Mouse (Mus musculus) lung, embryonic 16.5 days (tissue): ENCODE measurements around the gene C1qa. TPM values are rescaled to one million over a fixed set of nuclear protein-coding genes. Genes with fewer than 3 reads are reported as not detected.

Experiments used
- ATAC-seq: fragments of 200-750 bp; cut with Nextera tagmentation; 2 replicates; pipeline ENCODE4 v1.8.0; 2017; ENCODE audit warnings: low read depth, mild to moderate bottlenecking, moderate library complexity
- H3K27ac ChIP-seq: fragments of 300-500 bp; sonication (generic); 2 replicates; pipeline ENCODE4 v1.5.1; 2014; ENCODE audit warnings: mild to moderate bottlenecking, control low read depth, low read length
- H3K27me3 ChIP-seq: fragments of 300-500 bp; sonication (generic); 2 replicates; pipeline ENCODE4 v1.6.1; 2014; ENCODE audit warnings: low read depth, low read length, mixed read lengths; ENCODE audit not compliant: control insufficient read depth, insufficient read depth
- H3K36me3 ChIP-seq: fragments of 300-500 bp; sonication (generic); 2 replicates; pipeline ENCODE4 v1.6.1; 2014; ENCODE audit warnings: low read length; ENCODE audit not compliant: control insufficient read depth, insufficient read depth
- H3K4me1 ChIP-seq: fragments of 300-500 bp; sonication (generic); replicated peaks from 2 replicates; pipeline ENCODE4 v1.6.1; 2014; ENCODE audit warnings: low read length, mixed read lengths; ENCODE audit not compliant: control insufficient read depth, insufficient read depth
- H3K4me2 ChIP-seq: fragments of 300-500 bp; sonication (generic); 2 replicates; pipeline ENCODE4 v1.6.1; 2014; ENCODE audit warnings: low read depth, low read length, control low read depth
- H3K4me3 ChIP-seq: fragments of 300-500 bp; sonication (generic); 2 replicates; pipeline ENCODE4 v1.5.1; 2014; ENCODE audit warnings: mild to moderate bottlenecking, low read length, control low read depth
- H3K9ac ChIP-seq: fragments of 300-500 bp; sonication (generic); 2 replicates; pipeline ENCODE4 v1.6.1; 2014; ENCODE audit warnings: low read length, control low read depth
- H3K9me3 ChIP-seq: fragments of 300-500 bp; sonication (generic); 2 replicates; pipeline ENCODE4 v1.6.1; 2016; ENCODE audit warnings: low read length; ENCODE audit not compliant: control insufficient read depth
- WGBS: fragments of 180-500 bp; shearing (Covaris S2); extraction: QIAGEN DNeasy Blood & Tissue Kit; methylation state at CpG from one replicate; pipeline ENCODE4 v1.1.7; 2014; 5-methylcytosine and 5-hydroxymethylcytosine counted together
- polyA plus RNA-seq: library from polyadenylated mRNA; unstranded; fragments of >200 nt; fragmentation: Nextera tagmentation; extraction: Ambion mirVana; gene quantifications from 2 replicates; pipeline ENCODE4 v1.2.1, GENCODE M21; 2015

The C1qa gene
- polyA plus RNA-seq, 1 experiment from 2014 or later = 32.6 TPM

DNA sequence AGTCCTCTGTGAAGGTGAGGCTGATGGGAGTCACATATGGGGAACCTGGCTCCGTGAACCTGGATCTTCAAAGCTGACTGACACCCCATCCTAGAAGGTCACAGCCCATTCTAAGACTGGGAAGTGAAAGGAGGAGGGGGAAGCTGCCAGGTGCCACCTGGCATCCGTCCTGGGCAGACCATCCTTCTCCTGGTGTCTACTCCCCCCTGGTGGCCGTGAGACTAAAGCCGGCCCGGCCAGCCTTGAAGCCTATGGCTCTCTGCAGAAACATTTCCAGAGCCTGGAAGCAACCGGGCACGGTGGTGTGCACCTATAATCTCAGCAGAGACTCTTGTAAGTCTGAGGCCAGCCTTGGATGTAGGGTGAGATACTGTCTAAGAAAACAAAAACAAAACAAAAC is 21.6 kb downstream of the C1qa start:
- H3K4me2 ChIP-seq = no peak overlapping the region
- H3K27ac ChIP-seq = no peak overlapping the region
- no peaks in the 10 kb centered on the region for H3K9me3 ChIP-seq
- no peaks in the 10 kb centered on the region for H3K27me3 ChIP-seq
- 14% methylated on average over 7 of the region's 7 CpGs for WGBS
- no peak overlapping the region for H3K4me3 ChIP-seq
- no peak overlapping the region for H3K9ac ChIP-seq
- no peaks in the 10 kb centered on the region for H3K36me3 ChIP-seq
- no peak for ATAC-seq
- no peaks in the 10 kb centered on the region for H3K4me1 ChIP-seq

DNA sequence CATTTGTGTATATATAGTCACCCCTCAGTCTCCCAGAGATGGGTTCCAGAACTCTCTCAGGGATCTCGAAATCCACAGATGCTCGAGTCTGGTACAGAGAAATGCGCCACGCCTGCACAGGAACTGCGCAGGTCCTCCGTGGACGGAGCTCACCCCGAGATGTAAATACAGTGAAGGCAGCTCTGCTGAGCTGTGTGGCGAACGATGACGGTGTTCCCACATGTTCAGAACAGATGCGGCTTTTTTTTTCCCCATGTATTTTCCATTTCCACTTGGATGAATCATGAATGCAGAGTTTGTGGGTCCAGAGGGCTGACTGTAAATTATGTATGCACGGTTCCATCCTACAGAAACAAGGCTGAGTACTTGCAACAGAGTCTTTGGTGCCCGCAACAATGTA is 23.6 kb downstream of the C1qa start:
- Histone ChIP-seq H3K9ac (no peak overlapping the region), H3K27me3 (no peaks in the 10 kb centered on the region), H3K27ac (no peak overlapping the region)

DNA sequence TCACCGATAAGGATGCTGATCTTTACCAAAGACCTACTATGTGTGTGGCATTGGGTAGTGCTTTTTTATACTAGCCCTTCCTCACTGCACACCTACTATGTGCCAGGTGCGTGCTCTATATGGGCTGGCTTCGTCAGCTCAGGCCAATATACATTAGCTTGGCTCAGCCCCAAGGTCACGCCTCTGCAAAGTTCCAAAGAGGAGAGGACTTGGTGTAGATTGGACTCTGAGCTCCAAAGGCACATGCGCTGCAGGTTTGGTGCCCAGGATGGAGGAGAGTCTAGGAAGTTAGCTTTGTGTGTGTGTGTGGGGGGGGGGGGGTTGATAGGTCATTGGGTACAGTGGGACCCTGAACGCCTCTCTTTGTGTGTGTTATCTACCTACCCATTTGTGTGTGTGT is 30.2 kb downstream of the C1qa start:
- Histone ChIP-seq H3K27ac (no peak overlapping the region), H3K27me3 (peaks cover 3% of the 10 kb centered on the region; the same call in 1 of the 2 replicates), H3K9ac (no peak overlapping the region), H3K36me3 (no peaks in the 10 kb centered on the region), H3K4me3 (no peak overlapping the region), H3K4me2 (no peak overlapping the region), H3K4me1 (no peaks in the 10 kb centered on the region), H3K9me3 (no peaks in the 10 kb centered on the region)
- no peak for ATAC-seq
- WGBS = 55% methylated on average over 6 of the region's 6 CpGs

More for the DNA sequence above, 23.6 kb downstream of the C1qa start:
- Histone ChIP-seq H3K9me3 (no peaks in the 10 kb centered on the region), H3K4me1 (no peaks in the 10 kb centered on the region), H3K4me3 (no peak overlapping the region), H3K36me3 (no peaks in the 10 kb centered on the region), H3K4me2 (no peak overlapping the region)
- 87% methylated on average over 14 of the region's 14 CpGs for WGBS
- ATAC-seq = no peak

DNA sequence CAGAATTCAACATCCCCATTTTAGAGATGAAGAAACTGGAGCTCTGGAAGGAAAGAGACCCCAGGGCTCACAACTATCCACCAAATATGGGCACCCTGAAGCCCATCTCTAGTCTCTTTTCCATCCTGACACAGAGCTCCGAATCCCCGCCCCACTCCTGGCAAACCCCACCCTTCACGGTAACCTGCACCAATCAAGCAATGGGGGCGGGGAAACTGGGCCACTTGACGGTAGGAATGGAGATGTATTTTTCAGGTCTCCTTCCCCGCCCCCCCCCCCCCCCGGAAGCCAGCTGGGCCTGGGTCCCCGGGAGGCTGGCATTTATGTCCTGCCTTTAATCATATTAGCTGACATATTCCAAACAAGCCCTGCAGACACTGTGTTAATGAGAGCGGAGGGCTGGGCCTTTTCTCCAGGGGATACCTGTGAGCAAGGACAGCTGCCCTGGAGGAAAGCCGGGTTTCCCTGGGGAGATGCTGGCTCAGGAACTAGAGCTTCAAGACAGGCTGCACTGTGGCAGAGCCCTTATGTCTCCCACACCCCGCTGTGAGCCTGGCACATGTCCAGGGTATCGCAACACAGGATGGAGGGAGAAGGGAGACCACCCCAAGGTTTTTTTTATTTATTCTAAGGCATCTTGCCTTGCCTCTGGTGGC is 30.8 kb downstream of the C1qa start:
- peaks cover 6% of the 10 kb centered on the region; the same call in 1 of the 2 replicates for H3K27me3 ChIP-seq
- 0 out of 2 replicates have a peak, but pooled peaks have one; percentile 28 for ATAC-seq
- no peak overlapping the region for H3K9ac ChIP-seq
- WGBS = 8% methylated on average over 12 of the region's 12 CpGs
- no peak overlapping the region for H3K4me3 ChIP-seq
- H3K4me2 ChIP-seq = no peak overlapping the region
- no peaks in the 10 kb centered on the region for H3K36me3 ChIP-seq
- no peaks in the 10 kb centered on the region for H3K4me1 ChIP-seq
- H3K9me3 ChIP-seq = no peaks in the 10 kb centered on the region
- H3K27ac ChIP-seq = no peak overlapping the region

DNA sequence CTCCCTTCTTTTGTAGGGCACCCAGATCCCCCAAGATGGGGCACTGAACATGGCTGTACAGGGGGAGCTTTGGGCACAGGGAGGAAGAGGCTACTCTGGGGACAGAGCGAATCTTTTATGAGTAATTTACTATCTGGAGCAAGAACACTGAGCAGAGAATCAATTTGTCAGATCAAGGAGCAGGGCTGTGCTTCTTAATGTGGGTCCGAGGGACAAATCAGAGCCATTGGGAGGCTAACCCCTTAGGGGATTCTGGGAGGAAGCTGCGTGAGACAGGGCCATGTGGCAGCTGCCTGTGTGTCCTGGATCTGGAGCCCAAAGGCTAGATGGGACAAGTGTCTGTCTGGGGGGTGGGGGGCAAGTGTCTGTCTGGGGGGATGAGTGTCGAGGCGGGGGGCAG is 33.1 kb downstream of the C1qa start:
- Histone ChIP-seq H3K4me2 (no peak overlapping the region), H3K36me3 (no peaks in the 10 kb centered on the region), H3K27ac (no peak overlapping the region), H3K4me1 (no peaks in the 10 kb centered on the region), H3K27me3 (peaks cover 6% of the 10 kb centered on the region), H3K4me3 (no peak overlapping the region), H3K9me3 (no peaks in the 10 kb centered on the region), H3K9ac (no peak overlapping the region)
- no peak for ATAC-seq
- whole genome bisulfite sequencing = 64% methylated on average over 5 of the region's 5 CpGs

DNA sequence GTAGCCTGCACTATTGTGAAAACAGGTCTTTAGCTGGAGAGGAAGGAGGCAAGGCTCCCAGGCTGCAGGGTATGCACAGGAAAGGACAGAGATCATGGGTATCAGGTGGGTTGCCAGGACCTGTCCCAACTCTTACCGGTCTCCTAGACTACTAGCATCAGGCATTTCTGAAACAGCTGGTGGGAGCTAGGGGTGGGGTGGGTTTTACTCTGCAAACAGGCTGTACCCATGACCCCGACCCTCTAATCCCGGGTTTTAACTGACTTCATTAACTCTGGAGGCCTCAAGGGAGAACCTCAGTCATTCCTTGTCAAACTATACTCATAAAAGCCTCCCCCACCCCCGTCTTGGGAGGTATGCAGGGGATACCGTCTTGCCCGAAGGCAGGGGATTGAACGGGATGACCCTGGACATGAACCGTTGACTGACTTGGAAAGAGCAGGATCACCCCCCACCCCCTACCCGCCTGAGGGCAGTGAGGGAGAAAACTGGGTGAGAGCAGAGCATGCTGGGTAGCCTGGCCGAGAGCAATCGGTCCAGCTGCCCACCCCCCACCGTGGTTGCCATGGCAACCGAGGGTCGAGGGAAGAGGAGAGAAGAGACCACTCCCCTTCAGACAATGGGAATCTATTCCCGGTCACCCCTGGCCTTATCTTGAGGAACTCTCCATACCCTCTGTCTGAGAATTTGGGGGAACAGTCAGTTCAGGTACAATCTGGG is 33.7 kb downstream of the C1qa start:
- Histone ChIP-seq H3K9me3 (no peaks in the 10 kb centered on the region), H3K27me3 (peaks cover 6% of the 10 kb centered on the region), H3K4me3 (no peak overlapping the region), H3K36me3 (no peaks in the 10 kb centered on the region), H3K27ac (no peak overlapping the region), H3K9ac (no peak overlapping the region), H3K4me1 (no peaks in the 10 kb centered on the region), H3K4me2 (no peak overlapping the region)
- no peak for ATAC-seq
- WGBS = 10% methylated on average over 15 of the region's 15 CpGs

DNA sequence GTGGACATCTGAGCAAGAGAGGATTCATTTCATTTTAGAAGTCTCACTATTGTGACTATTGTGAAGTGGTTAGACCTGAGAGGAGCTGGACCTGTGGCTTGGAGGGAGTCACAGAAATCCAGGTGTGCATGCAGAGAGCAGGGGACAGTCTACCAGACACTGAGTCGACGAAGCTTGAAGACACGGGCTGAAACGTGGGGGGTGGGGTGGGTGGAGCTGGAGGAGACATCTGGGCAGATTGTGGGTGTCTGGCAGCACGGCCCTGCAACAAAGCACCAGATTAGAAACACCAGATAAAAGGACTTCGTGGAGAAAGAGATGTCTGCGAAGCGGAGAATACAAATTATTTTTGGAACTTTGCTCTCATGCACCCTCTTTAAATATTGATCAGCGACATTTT is 35.1 kb downstream of the C1qa start:
- H3K4me3 ChIP-seq = no peak overlapping the region
- H3K9ac ChIP-seq = no peak overlapping the region
- H3K36me3 ChIP-seq = no peaks in the 10 kb centered on the region
- H3K9me3 ChIP-seq = no peaks in the 10 kb centered on the region
- H3K4me1 ChIP-seq = no peaks in the 10 kb centered on the region
- H3K27ac ChIP-seq = no peak overlapping the region
- H3K4me2 ChIP-seq = no peak overlapping the region
- 53% methylated on average over 9 of the region's 9 CpGs for WGBS
- no peak for ATAC-seq
- H3K27me3 ChIP-seq = peaks cover 6% of the 10 kb centered on the region

DNA sequence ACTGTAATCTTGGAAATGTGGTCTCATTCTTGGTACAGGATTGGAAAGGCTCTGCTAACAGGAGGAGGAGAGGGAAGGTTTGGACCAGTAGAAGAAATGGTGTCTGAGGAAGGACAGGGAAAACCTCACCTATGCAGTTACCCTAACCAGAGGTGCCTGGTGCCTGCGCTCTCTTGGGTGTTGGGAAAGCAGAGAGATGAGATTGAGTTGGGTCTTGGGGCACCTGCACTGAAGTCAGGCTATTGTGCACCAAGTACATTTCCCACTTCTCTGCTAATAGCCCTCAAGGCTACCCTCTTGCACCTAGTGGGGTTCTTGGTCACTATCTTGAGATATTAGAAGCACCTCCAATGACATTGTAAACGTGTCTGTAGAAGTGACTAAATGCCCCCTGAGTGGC is 36.2 kb downstream of the C1qa start:
- WGBS = 54% methylated on average over 2 of the region's 2 CpGs
- H3K27ac ChIP-seq = no peak overlapping the region
- H3K4me3 ChIP-seq = no peak overlapping the region
- no peaks in the 10 kb centered on the region for H3K9me3 ChIP-seq
- no peak overlapping the region for H3K4me2 ChIP-seq
- no peaks in the 10 kb centered on the region for H3K36me3 ChIP-seq
- H3K9ac ChIP-seq = no peak overlapping the region
- H3K27me3 ChIP-seq = peaks cover 6% of the 10 kb centered on the region
- H3K4me1 ChIP-seq = no peaks in the 10 kb centered on the region
- ATAC-seq = no peak

DNA sequence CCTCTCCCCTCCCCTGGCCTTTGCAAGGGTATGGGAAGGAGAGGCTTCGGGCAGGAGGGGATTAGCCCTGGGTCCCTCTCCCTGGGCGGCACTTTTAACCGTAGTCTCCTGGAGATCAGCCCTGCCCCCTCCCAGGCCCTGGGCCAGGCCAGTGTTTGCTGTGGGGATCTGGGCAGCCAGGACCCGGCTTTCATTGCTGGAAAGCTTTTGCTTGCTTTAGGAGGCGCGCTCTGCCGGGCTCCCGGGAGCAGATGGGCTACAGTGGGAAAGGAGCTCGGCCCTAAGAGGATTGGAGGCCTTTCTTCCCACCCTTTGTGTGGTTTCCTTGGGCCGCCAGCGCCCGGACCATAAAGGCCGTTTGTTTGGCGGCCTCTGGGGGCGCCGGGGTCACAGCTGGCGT is 36.8 kb downstream of the C1qa start:
- H3K27ac ChIP-seq = no peak overlapping the region
- H3K4me3 ChIP-seq = no peak overlapping the region
- H3K9ac ChIP-seq = no peak overlapping the region
- WGBS = 9% methylated on average over 17 of the region's 17 CpGs
- no peak overlapping the region for H3K4me2 ChIP-seq
- ATAC-seq = no peak
- no peaks in the 10 kb centered on the region for H3K9me3 ChIP-seq
- no peaks in the 10 kb centered on the region for H3K4me1 ChIP-seq
- H3K36me3 ChIP-seq = no peaks in the 10 kb centered on the region
- peaks cover 6% of the 10 kb centered on the region for H3K27me3 ChIP-seq
